ENCODE assay signal across 8 mouse cellular contexts in the genomic region with DNA sequence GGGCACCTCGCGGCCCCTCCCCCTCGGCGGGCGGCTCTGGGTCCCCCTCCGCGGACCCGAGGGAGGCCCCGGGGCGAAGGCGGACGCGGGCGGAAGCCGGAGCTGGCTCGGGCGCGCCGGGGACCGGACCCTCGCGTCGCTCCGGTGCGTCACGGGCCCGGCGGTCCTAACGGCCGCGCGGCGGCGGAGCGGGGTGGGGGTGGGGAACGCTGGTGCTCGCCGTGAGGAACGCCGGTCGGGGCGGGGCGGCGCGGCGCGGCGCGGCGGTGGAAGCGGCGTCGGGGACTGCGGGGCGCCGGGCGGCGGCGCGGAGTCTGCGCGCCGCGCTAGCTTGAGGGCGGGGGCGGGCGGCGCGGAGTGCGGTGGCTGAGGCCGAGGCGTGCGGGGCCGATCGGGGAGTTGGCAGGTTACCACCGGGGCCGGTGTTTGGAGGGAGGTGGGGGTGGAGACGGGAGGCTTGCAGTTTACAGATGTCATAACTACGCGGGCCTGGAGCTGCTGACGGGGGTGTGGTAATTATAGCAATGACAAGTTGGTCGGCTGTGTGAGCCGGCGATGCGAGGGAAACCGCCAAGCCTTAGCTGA. TPM values are rescaled to one million over a fixed set of nuclear protein-coding genes. Genes with fewer than 3 reads are reported as not detected.
DNase-seq lines count a peak whose midpoint lies in the region; ATAC-seq lines count a peak whose summit lies in the region.

No protein-coding gene starts in this region.

- H3K36me3 ChIP-seq in forebrain, embryonic 16.5 days (ENCODE audit: control insufficient read depth, insufficient read depth) = no peaks in the 10 kb centered on the region
- no peaks in the 10 kb centered on the region for H3K36me3 ChIP-seq in lung, embryonic 15.5 days

- H3K27me3 ChIP-seq in forebrain, embryonic 16.5 days (replicated peaks; ENCODE audit: control insufficient read depth, insufficient read depth, low read length) = no peaks in the 10 kb centered on the region
- H3K27me3 ChIP-seq in lung, embryonic 15.5 days = no peaks in the 10 kb centered on the region

- ATAC-seq in forebrain, embryonic 16.5 days = peak; percentile 75
- ATAC-seq in lung, embryonic 15.5 days (ENCODE audit: borderline replicate concordance, extremely low read depth, low FRiP score, low TSS enrichment) = peak; percentile 61

- H3K9me3 ChIP-seq in forebrain, embryonic 16.5 days (ENCODE audit: control insufficient read depth, low read length) = no peaks in the 10 kb centered on the region
- H3K9me3 ChIP-seq in lung, embryonic 15.5 days = peaks cover 3% of the 10 kb centered on the region; the same call in 1 of the 2 replicates

- peak overlapping the region; percentile 73 for H3K4me2 ChIP-seq in forebrain, embryonic 16.5 days (ENCODE audit: low read length)
- H3K4me2 ChIP-seq in lung, embryonic 15.5 days = peak overlapping the region; percentile 56

- peak overlapping the region; percentile 98 for H3K27ac ChIP-seq in forebrain, embryonic 16.5 days (ENCODE audit: low read length)
- peak overlapping the region; percentile 99 for H3K27ac ChIP-seq in lung, embryonic 15.5 days

- peak overlapping the region; percentile 82 for H3K4me3 ChIP-seq in forebrain, embryonic 16.5 days (replicated peaks; ENCODE audit: low read length)
- peak overlapping the region; percentile 93 for H3K4me3 ChIP-seq in lung, embryonic 15.5 days

- WGBS in forebrain, embryonic 16.5 days = 0% methylated on average over 19 of the region's 86 CpGs
- 2% methylated on average over 62 of the region's 86 CpGs for WGBS in lung, embryonic 15.5 days

- peak overlapping the region; percentile 73 for H3K9ac ChIP-seq in forebrain, embryonic 16.5 days (replicated peaks; ENCODE audit: low read depth, low read length)
- H3K9ac ChIP-seq in lung, embryonic 15.5 days = peak overlapping the region; percentile 91

- peak; percentile 63 for DNase-seq in MN1 (ENCODE audit: low spot score)
- DNase-seq in cerebellum, adult 18-20 months = peak; percentile 77 to 78
- DNase-seq in heart, postnatal 4 days = peak; percentile 84
- peak; percentile 74 for DNase-seq in layer of hippocampus, adult 9-11 months
- peak; percentile 23 for DNase-seq in ovary, adult 18-20 months (ENCODE audit: low spot score)
- peak; percentile 73 for DNase-seq in thymus, postnatal 14 days

- peaks cover 16% of the 10 kb centered on the region for H3K4me1 ChIP-seq in forebrain, embryonic 16.5 days (replicated peaks; ENCODE audit: control insufficient read depth, insufficient read depth, low read length)
- peaks cover 6% of the 10 kb centered on the region; the same call in 1 of the 2 replicates for H3K4me1 ChIP-seq in lung, embryonic 15.5 days

RNA-seq across cellular contexts. Expression of gene Kpna1, which starts 5.1 kb away (rescaled TPM):
- polyA plus RNA-seq in forebrain, embryonic 16.5 days (2015; fragmentation: Nextera tagmentation; extraction: Ambion mirVana) = 85.5 and 88.4 TPM in 2 replicates
- 100 to 1,000 TPM; 105 to 108 TPM for total RNA-seq in heart, postnatal 4 days (2021)
- 31.7 and 33.0 TPM in 2 replicates for polyA plus RNA-seq in lung, embryonic 15.5 days (2015; fragmentation: Nextera tagmentation; extraction: Ambion mirVana)

RNA-seq across cellular contexts. Expression of gene Dtx3l, which starts 44.7 kb away (rescaled TPM):
- 1.7 and 2.4 TPM in 2 replicates for polyA plus RNA-seq in forebrain, embryonic 16.5 days (2015; fragmentation: Nextera tagmentation; extraction: Ambion mirVana)
- 10 to 100 TPM in 1 of 2 experiments, 1 to 10 TPM in 1; 9.5 to 10.3 TPM for total RNA-seq in heart, postnatal 4 days (2021)
- 5.0 and 5.8 TPM in 2 replicates for polyA plus RNA-seq in lung, embryonic 15.5 days (2015; fragmentation: Nextera tagmentation; extraction: Ambion mirVana)

RNA-seq across cellular contexts. Expression of gene Parp9, which starts 45.3 kb away (rescaled TPM):
- polyA plus RNA-seq in forebrain, embryonic 16.5 days (2015; fragmentation: Nextera tagmentation; extraction: Ambion mirVana) = 2.3 and 2.5 TPM in 2 replicates
- 10 to 100 TPM; 12.4 to 14.0 TPM for total RNA-seq in heart, postnatal 4 days (2021)
- polyA plus RNA-seq in lung, embryonic 15.5 days (2015; fragmentation: Nextera tagmentation; extraction: Ambion mirVana) = 7.9 and 8.2 TPM in 2 replicates

RNA-seq across cellular contexts. Expression of gene Wdr5b, which starts 57.4 kb away (rescaled TPM):
- polyA plus RNA-seq in forebrain, embryonic 16.5 days (2015; fragmentation: Nextera tagmentation; extraction: Ambion mirVana) = 14.4 and 15.5 TPM in 2 replicates
- total RNA-seq in heart, postnatal 4 days (2021) = 1 to 10 TPM; 5.9 to 6.1 TPM
- 9.4 and 9.6 TPM in 2 replicates for polyA plus RNA-seq in lung, embryonic 15.5 days (2015; fragmentation: Nextera tagmentation; extraction: Ambion mirVana)

Comparison
In these comparisons a context has a peak if more than half of its experiments do, and no peak if none do; other contexts are left out.
1. Peak in every context shown above with its lines: DNase-seq, ATAC-seq, H3K4me3 ChIP-seq and H3K27ac ChIP-seq.
2. DNase-seq: peak in every context shown above with its lines; median percentile 84 in heart, postnatal 4 days; 78 in cerebellum, adult 18-20 months; 74 in layer of hippocampus, adult 9-11 months; 73 in thymus, postnatal 14 days; 63 in MN1; 23 in ovary, adult 18-20 months.